Mouse (Mus musculus) brain, embryonic 14.5 days (tissue): ENCODE measurements around the gene Bpifb9a.

Source experiments
- CTCF ChIP-seq: fragments of 200-500 bp; IDR thresholded peaks from 2 replicates; pipeline ENCODE4 v1.5.1; 2012; ENCODE audit warnings: inconsistent platforms, mild to moderate bottlenecking, moderate library complexity, borderline replicate concordance; ENCODE audit not compliant: insufficient read depth, insufficient read length; ENCODE audit errors: extremely low read depth
- POLR2A ChIP-seq: fragments of 200-500 bp; IDR thresholded peaks from 2 replicates; pipeline ENCODE4 v1.6.1; 2012; ENCODE audit warnings: mild to moderate bottlenecking, inconsistent platforms, borderline replicate concordance; ENCODE audit not compliant: poor library complexity, insufficient read depth, insufficient read length, severe bottlenecking; ENCODE audit errors: extremely low read depth

GRCm38 (mm10) chr2:154211121-154211520, 46.5 kb upstream of the Bpifb9a start:
- TF ChIP-seq POLR2A (no peak), CTCF (no peak)
